Mouse (Mus musculus) embryonic fibroblast, embryonic 13.5 days (primary cell): Measurements from ENCODE around the gene Nhsl2.

Experiments
- CTCF ChIP-seq: IDR thresholded peaks from 2 replicates; pipeline ENCODE4 v1.5.1; 2011; ENCODE audit warnings: mild to moderate bottlenecking, control low read depth, low read length, moderate library complexity, borderline replicate concordance; ENCODE audit not compliant: insufficient read depth
- POLR2A ChIP-seq: IDR thresholded peaks from 2 replicates; pipeline ENCODE4 v1.6.1; 2011; ENCODE audit warnings: low read depth, mild to moderate bottlenecking, control low read depth, low read length, moderate library complexity

GRCm38 (mm10) chrX:101986657-101987367 is 137.6 kb downstream of the Nhsl2 start:
- TF ChIP-seq CTCF = no peak
- TF ChIP-seq POLR2A = no peak
